Mouse (Mus musculus) embryo, embryonic 11.5 days (tissue): ENCODE measurements at regions not wholly inside any gene's neighbourhood (a gene's known extent, or its start where the extent isn't known, plus 50 kb on each side); places are given as distances from the start of the nearest gene placed in this dataset.
"Not testable (repeated sequence)": the region's sequence is repeated elsewhere in the genome, so short reads cannot be mapped to it uniquely, and the experiment has no call there.

Experiments used
- DNase-seq: peaks from one replicate; pipeline ENCODE4 v3.0.0-alpha.2; 2012; ENCODE audit warnings: low read depth, low spot score

- DNase-seq: not testable (repeated sequence)
Measured at GRCm38 (mm10) chr16:8914183-8914582, 84.3 kb downstream of the 1810013L24Rik start.

GRCm38 (mm10) chr16:8916091-8916490, 86.2 kb downstream of the 1810013L24Rik start:
- DNase-seq: no peak

GRCm38 (mm10) chr16:8918741-8919535, 89.0 kb downstream of the 1810013L24Rik start:
- no peak for DNase-seq

- no peak for DNase-seq
Measured at GRCm38 (mm10) chr16:8924732-8925131, 94.8 kb downstream of the 1810013L24Rik start.

- no peak for DNase-seq
Measured at GRCm38 (mm10) chr16:8931961-8932360, 102.1 kb downstream of the 1810013L24Rik start.

- DNase-seq: no peak
Measured at GRCm38 (mm10) chr16:8933121-8933520, 103.2 kb downstream of the 1810013L24Rik start.

- DNase-seq: no peak
Measured at GRCm38 (mm10) chr16:8936446-8936845, 106.5 kb downstream of the 1810013L24Rik start.

- DNase-seq: no peak
Measured at GRCm38 (mm10) chr16:8938516-8938915, 108.6 kb downstream of the 1810013L24Rik start.

GRCm38 (mm10) chr16:8939136-8939535, 109.2 kb downstream of the 1810013L24Rik start:
- no peak for DNase-seq

GRCm38 (mm10) chr16:8944412-8945102, 114.7 kb downstream of the 1810013L24Rik start:
- no peak for DNase-seq

GRCm38 (mm10) chr16:8947846-8948245, 117.9 kb downstream of the 1810013L24Rik start:
- DNase-seq: no peak

- DNase-seq: no peak
Measured at GRCm38 (mm10) chr16:8951156-8951899, 121.4 kb downstream of the 1810013L24Rik start.

GRCm38 (mm10) chr16:8961739-8962138, 131.8 kb downstream of the 1810013L24Rik start:
- DNase-seq: no peak

GRCm38 (mm10) chr16:8993521-8994250, 163.8 kb downstream of the 1810013L24Rik start:
- no peak for DNase-seq

GRCm38 (mm10) chr16:8994521-8994920, 164.6 kb downstream of the 1810013L24Rik start:
- no peak for DNase-seq

GRCm38 (mm10) chr16:8997250-8997649, 167.3 kb downstream of the 1810013L24Rik start:
- no peak for DNase-seq

- DNase-seq: peak; percentile 4
Measured at GRCm38 (mm10) chr16:9004012-9004411, 174.1 kb downstream of the 1810013L24Rik start.

GRCm38 (mm10) chr16:9005933-9006332, 176.0 kb downstream of the 1810013L24Rik start:
- DNase-seq: no peak

GRCm38 (mm10) chr16:9009361-9010083, 179.6 kb downstream of the 1810013L24Rik start:
- DNase-seq: peak; percentile 74

GRCm38 (mm10) chr16:9011077-9011476, 181.2 kb downstream of the 1810013L24Rik start:
- no peak for DNase-seq

GRCm38 (mm10) chr16:9011691-9012090, 181.8 kb downstream of the 1810013L24Rik start:
- DNase-seq: no peak
